Mouse (Mus musculus): ENCODE measurements around the gene Rbm4b. TPM values are rescaled to one million over a fixed set of nuclear protein-coding genes. Genes with fewer than 3 reads are reported as not detected.
A peak's percentile ranks its signal among the peaks of the same experiment; 100 is the strongest.

Gene Rbm4b
- polyA plus RNA-seq (2015; fragmentation: Nextera tagmentation; extraction: Ambion mirVana): 15.6 and 18.7 TPM in 2 replicates

GRCm38 (mm10) chr19:4756193-4756911, at the start of gene Rbm4b:
Gene Rbm4b (plus strand): TSS chr19:4756497.
- Histone ChIP-seq H3K36me3 (replicated peaks) (peaks cover 12% of the 10 kb centered on the region), H3K9me3 (replicated peaks) (no peaks in the 10 kb centered on the region), H3K4me3 (replicated peaks) (peak within 1 kb of the TSS; percentile 79), H3K27me3 (no peaks in the 10 kb centered on the region), H3K9ac (peak within 1 kb of the TSS; percentile 77), H3K4me2 (peak within 1 kb of the TSS; percentile 85), H3K4me1 (replicated peaks) (peaks cover 22% of the 10 kb centered on the region), H3K27ac (replicated peaks) (peak within 1 kb of the TSS; percentile 85)
- peak; percentile 92 for ATAC-seq (ENCODE audit: insufficient read depth)
- under 1% methylated on average over 65 of the region's 65 CpGs for WGBS (ENCODE audit: insufficient replicate concordance)

- Histone ChIP-seq H3K27me3 (peaks cover 60% of the 10 kb centered on the region), H3K4me1 (replicated peaks) (0 out of 2 replicates have a peak, but pooled peaks cover 3% of the 10 kb centered on the region)
Observed at GRCm38 (mm10) chr19:4708765-4709164, 47.5 kb upstream of the Rbm4b start.

GRCm38 (mm10) chr19:4711098-4711600, 45.1 kb upstream of the Rbm4b start, which contains the start of gene Sptbn2:
Gene Sptbn2 (plus strand): TSS chr19:4711167.
- no peak within 1 kb of the TSS for H3K27ac ChIP-seq (replicated peaks)
- peak within 1 kb of the TSS; percentile 59 for H3K4me2 ChIP-seq
- no peaks in the 10 kb centered on the region for H3K36me3 ChIP-seq (replicated peaks)
- H3K4me1 ChIP-seq (replicated peaks): 0 out of 2 replicates have a peak, but pooled peaks cover 3% of the 10 kb centered on the region
- H3K4me3 ChIP-seq (replicated peaks): peak within 1 kb of the TSS; percentile 33
- no peak for ATAC-seq (ENCODE audit: insufficient read depth)
- no peak within 1 kb of the TSS for H3K9ac ChIP-seq
- H3K9me3 ChIP-seq (replicated peaks): no peaks in the 10 kb centered on the region
- WGBS (ENCODE audit: insufficient replicate concordance): 16% methylated on average over 13 of the region's 13 CpGs
- peaks cover 76% of the 10 kb centered on the region for H3K27me3 ChIP-seq

More at GRCm38 (mm10) chr19:4708765-4709164, 47.5 kb upstream of the Rbm4b start:
- 49% methylated on average over 10 of the region's 10 CpGs for WGBS (ENCODE audit: insufficient replicate concordance)
- no peak overlapping the region for H3K9ac ChIP-seq
- no peaks in the 10 kb centered on the region for H3K9me3 ChIP-seq (replicated peaks)
- no peaks in the 10 kb centered on the region for H3K36me3 ChIP-seq (replicated peaks)
- no peak overlapping the region for H3K4me2 ChIP-seq
- no peak overlapping the region for H3K4me3 ChIP-seq (replicated peaks)
- H3K27ac ChIP-seq (replicated peaks): no peak overlapping the region
- no peak for ATAC-seq (ENCODE audit: insufficient read depth)

GRCm38 (mm10) chr19:4711601-4712155, 44.6 kb upstream of the Rbm4b start:
- Histone ChIP-seq H3K9me3 (replicated peaks) (no peaks in the 10 kb centered on the region), H3K4me2 (peak overlapping the region; percentile 59), H3K9ac (no peak overlapping the region), H3K27me3 (peaks cover 76% of the 10 kb centered on the region), H3K4me3 (replicated peaks) (peak overlapping the region; percentile 33; the same call in 1 of the 2 replicates), H3K27ac (replicated peaks) (no peak overlapping the region), H3K36me3 (replicated peaks) (no peaks in the 10 kb centered on the region), H3K4me1 (replicated peaks) (0 out of 2 replicates have a peak, but pooled peaks cover 3% of the 10 kb centered on the region)
- WGBS (ENCODE audit: insufficient replicate concordance): 4% methylated on average over 23 of the region's 65 CpGs
- ATAC-seq (ENCODE audit: insufficient read depth): no peak

GRCm38 (mm10) chr19:4712156-4712780, 44.0 kb upstream of the Rbm4b start:
- Histone ChIP-seq H3K27me3 (peaks cover 76% of the 10 kb centered on the region), H3K4me1 (replicated peaks) (0 out of 2 replicates have a peak, but pooled peaks cover 3% of the 10 kb centered on the region), H3K4me2 (peak overlapping the region; percentile 59), H3K9me3 (replicated peaks) (no peaks in the 10 kb centered on the region), H3K4me3 (replicated peaks) (peak overlapping the region; percentile 33), H3K9ac (no peak overlapping the region), H3K36me3 (replicated peaks) (no peaks in the 10 kb centered on the region), H3K27ac (replicated peaks) (no peak overlapping the region)
- 1% methylated on average over 59 of the region's 60 CpGs for WGBS (ENCODE audit: insufficient replicate concordance)
- ATAC-seq (ENCODE audit: insufficient read depth): no peak

GRCm38 (mm10) chr19:4712781-4713526, 43.3 kb upstream of the Rbm4b start:
- ATAC-seq (ENCODE audit: insufficient read depth): no peak
- H3K4me1 ChIP-seq (replicated peaks): 0 out of 2 replicates have a peak, but pooled peaks cover 3% of the 10 kb centered on the region
- H3K36me3 ChIP-seq (replicated peaks): no peaks in the 10 kb centered on the region
- WGBS (ENCODE audit: insufficient replicate concordance): 21% methylated on average over 13 of the region's 13 CpGs
- H3K9ac ChIP-seq: no peak overlapping the region
- H3K4me2 ChIP-seq: peak overlapping the region; percentile 59; the same call in 1 of the 2 replicates
- H3K4me3 ChIP-seq (replicated peaks): no peak overlapping the region
- peaks cover 73% of the 10 kb centered on the region for H3K27me3 ChIP-seq
- no peaks in the 10 kb centered on the region for H3K9me3 ChIP-seq (replicated peaks)
- no peak overlapping the region for H3K27ac ChIP-seq (replicated peaks)

- WGBS (ENCODE audit: insufficient replicate concordance): 47% methylated on average over 3 of the region's 3 CpGs
- H3K9me3 ChIP-seq (replicated peaks): no peaks in the 10 kb centered on the region
- no peak for ATAC-seq (ENCODE audit: insufficient read depth)
Observed at GRCm38 (mm10) chr19:4713886-4714285, 42.4 kb upstream of the Rbm4b start.

GRCm38 (mm10) chr19:4716756-4717155, 39.5 kb upstream of the Rbm4b start:
- Histone ChIP-seq H3K27me3 (peaks cover 51% of the 10 kb centered on the region), H3K4me2 (no peak overlapping the region), H3K9me3 (replicated peaks) (no peaks in the 10 kb centered on the region), H3K9ac (no peak overlapping the region), H3K4me3 (replicated peaks) (no peak overlapping the region), H3K27ac (replicated peaks) (no peak overlapping the region), H3K4me1 (replicated peaks) (0 out of 2 replicates have a peak, but pooled peaks cover 5% of the 10 kb centered on the region), H3K36me3 (replicated peaks) (no peaks in the 10 kb centered on the region)
- no peak for ATAC-seq (ENCODE audit: insufficient read depth)
- 79% methylated on average over 14 of the region's 14 CpGs for WGBS (ENCODE audit: insufficient replicate concordance)

More at GRCm38 (mm10) chr19:4713886-4714285, 42.4 kb upstream of the Rbm4b start:
- Histone ChIP-seq H3K4me2 (no peak overlapping the region), H3K9ac (no peak overlapping the region), H3K36me3 (replicated peaks) (no peaks in the 10 kb centered on the region), H3K27me3 (peaks cover 66% of the 10 kb centered on the region), H3K27ac (replicated peaks) (no peak overlapping the region), H3K4me3 (replicated peaks) (no peak overlapping the region), H3K4me1 (replicated peaks) (0 out of 2 replicates have a peak, but pooled peaks cover 6% of the 10 kb centered on the region)

- H3K9me3 ChIP-seq (replicated peaks): no peaks in the 10 kb centered on the region
- WGBS (ENCODE audit: insufficient replicate concordance): 65% methylated on average over 2 of the region's 2 CpGs
- ATAC-seq (ENCODE audit: insufficient read depth): no peak
- no peak overlapping the region for H3K4me2 ChIP-seq
- H3K9ac ChIP-seq: no peak overlapping the region
- no peak overlapping the region for H3K4me3 ChIP-seq (replicated peaks)
- no peaks in the 10 kb centered on the region for H3K36me3 ChIP-seq (replicated peaks)
- H3K4me1 ChIP-seq (replicated peaks): 0 out of 2 replicates have a peak, but pooled peaks cover 5% of the 10 kb centered on the region
- peaks cover 45% of the 10 kb centered on the region for H3K27me3 ChIP-seq
- H3K27ac ChIP-seq (replicated peaks): no peak overlapping the region
Observed at GRCm38 (mm10) chr19:4717281-4717680, 39.0 kb upstream of the Rbm4b start.

GRCm38 (mm10) chr19:4718716-4719115, 37.6 kb upstream of the Rbm4b start:
- no peak overlapping the region for H3K9ac ChIP-seq
- H3K9me3 ChIP-seq (replicated peaks): no peaks in the 10 kb centered on the region
- H3K27ac ChIP-seq (replicated peaks): no peak overlapping the region
- ATAC-seq (ENCODE audit: insufficient read depth): no peak
- no peak overlapping the region for H3K4me3 ChIP-seq (replicated peaks)
- peaks cover 31% of the 10 kb centered on the region for H3K27me3 ChIP-seq
- H3K4me2 ChIP-seq: no peak overlapping the region
- no peaks in the 10 kb centered on the region for H3K36me3 ChIP-seq (replicated peaks)
- 0 out of 2 replicates have a peak, but pooled peaks cover 5% of the 10 kb centered on the region for H3K4me1 ChIP-seq (replicated peaks)
- 10% methylated on average over 12 of the region's 12 CpGs for WGBS (ENCODE audit: insufficient replicate concordance)

All from liver, embryonic 15.5 days (tissue).